Mouse (Mus musculus) forebrain, embryonic 11.5 days (tissue): ENCODE results near the gene Map7d1. TPM values are rescaled to one million over a fixed set of nuclear protein-coding genes. Genes with fewer than 3 reads are reported as not detected.
"Not testable (repeated sequence)": the region's sequence is repeated elsewhere in the genome, so short reads cannot be mapped to it uniquely, and the experiment has no call there.

Experiments
- ATAC-seq: fragments of 200-750 bp; cut with Nextera tagmentation; replicated peaks from 2 replicates; pipeline ENCODE4 v1.8.0; 2017; ENCODE audit warnings: moderate TSS enrichment; ENCODE audit not compliant: low FRiP score
- DNase-seq: peaks from one replicate; pipeline ENCODE4 v3.0.0-alpha.2; 2017; ENCODE audit warnings: low spot score
- H3K27ac ChIP-seq: fragments of 300-500 bp; sonication (generic); 2 replicates; pipeline ENCODE4 v1.5.1; 2014; ENCODE audit warnings: low read depth, low read length
- H3K27me3 ChIP-seq: fragments of 300-500 bp; sonication (generic); 2 replicates; pipeline ENCODE4 v1.6.1; 2014; ENCODE audit warnings: mild to moderate bottlenecking, low read length, mixed read lengths; ENCODE audit not compliant: control insufficient read depth, insufficient read depth
- H3K36me3 ChIP-seq: fragments of 300-500 bp; sonication (generic); 2 replicates; pipeline ENCODE4 v1.6.1; 2014; ENCODE audit warnings: mild to moderate bottlenecking, low read length, moderate library complexity, mixed read lengths; ENCODE audit not compliant: control insufficient read depth, insufficient read depth
- H3K4me1 ChIP-seq: fragments of 300-500 bp; sonication (generic); replicated peaks from 2 replicates; pipeline ENCODE4 v1.6.1; 2014; ENCODE audit warnings: low read length, mixed read lengths; ENCODE audit not compliant: control insufficient read depth, insufficient read depth
- H3K4me2 ChIP-seq: fragments of 300-500 bp; sonication (generic); 2 replicates; pipeline ENCODE4 v1.6.1; 2014; ENCODE audit warnings: low read depth, mild to moderate bottlenecking, low read length, moderate library complexity, mixed read lengths; ENCODE audit not compliant: severe bottlenecking
- H3K4me3 ChIP-seq: fragments of 300-500 bp; sonication (generic); 2 replicates; pipeline ENCODE4 v1.5.1; 2014; ENCODE audit warnings: low read depth, low read length
- H3K9ac ChIP-seq: fragments of 300-500 bp; sonication (generic); 2 replicates; pipeline ENCODE4 v1.6.1; 2014; ENCODE audit warnings: low read length
- H3K9me3 ChIP-seq: fragments of 300-500 bp; sonication (generic); 2 replicates; pipeline ENCODE4 v1.6.1; 2016; ENCODE audit warnings: low read length, mixed read lengths; ENCODE audit not compliant: control insufficient read depth
- WGBS: fragments of 180-500 bp; shearing (Covaris S2); extraction: QIAGEN DNeasy Blood & Tissue Kit; methylation state at CpG from one replicate; pipeline ENCODE4 v1.1.7; 2014; 5-methylcytosine and 5-hydroxymethylcytosine counted together
- polyA plus RNA-seq: library from polyadenylated mRNA; unstranded; fragments of >200 nt; fragmentation: Nextera tagmentation; extraction: Ambion mirVana; gene quantifications from 2 replicates; pipeline ENCODE4 v1.2.1, GENCODE M21; 2014

The Map7d1 gene
- polyA plus RNA-seq, 1 experiment from 2014 or later: 80.6 TPM

DNA sequence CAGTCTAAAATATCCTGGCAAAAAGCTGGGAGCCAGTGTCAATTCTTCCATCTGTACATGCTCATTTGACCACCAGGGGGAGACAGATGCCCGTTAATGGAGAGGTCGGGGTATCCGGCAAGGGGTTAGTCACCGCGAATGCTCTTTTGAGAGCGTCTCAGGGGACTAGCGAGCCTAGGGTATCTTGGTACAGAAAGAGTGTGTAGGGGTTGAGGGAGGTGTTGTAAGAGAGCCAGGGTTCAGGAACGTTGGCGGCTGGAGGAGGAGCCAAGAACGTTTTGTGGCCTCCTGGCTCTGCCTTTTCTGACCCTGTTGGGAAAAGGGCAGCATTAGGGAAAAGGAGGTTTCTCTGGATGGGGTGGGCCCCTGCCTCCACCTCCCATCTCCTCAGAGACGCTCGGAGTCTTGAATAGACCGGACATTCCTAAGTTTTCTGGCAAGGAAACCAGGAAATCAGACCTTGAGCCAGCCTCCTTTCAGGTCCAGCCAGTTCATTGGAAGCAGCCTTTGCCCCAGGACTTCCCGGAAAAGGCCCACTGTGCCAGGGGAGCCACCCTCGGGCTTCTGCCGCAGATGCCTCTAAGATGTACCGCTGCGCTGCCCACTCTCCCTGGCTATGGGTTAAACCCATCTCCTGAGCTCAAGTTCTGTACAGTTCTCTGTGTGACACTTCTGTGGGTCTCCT, 28.9 kb downstream of the Map7d1 start:
- H3K36me3 ChIP-seq: peaks cover 14% of the 10 kb centered on the region
- H3K4me3 ChIP-seq: no peak overlapping the region
- peak; percentile 88 for DNase-seq
- 0 out of 2 replicates have a peak, but pooled peaks cover 4% of the 10 kb centered on the region for H3K4me1 ChIP-seq
- peak; percentile 79 for ATAC-seq
- no peak overlapping the region; the same call in 1 of the 2 replicates for H3K27ac ChIP-seq
- 10% methylated on average over 18 of the region's 18 CpGs for WGBS
- H3K27me3 ChIP-seq: no peaks in the 10 kb centered on the region
- peak overlapping the region; percentile 36; the same call in 1 of the 2 replicates for H3K4me2 ChIP-seq
- no peaks in the 10 kb centered on the region for H3K9me3 ChIP-seq
- H3K9ac ChIP-seq: 0 out of 2 replicates have a peak overlapping the region, but pooled peaks have one; percentile 16

DNA sequence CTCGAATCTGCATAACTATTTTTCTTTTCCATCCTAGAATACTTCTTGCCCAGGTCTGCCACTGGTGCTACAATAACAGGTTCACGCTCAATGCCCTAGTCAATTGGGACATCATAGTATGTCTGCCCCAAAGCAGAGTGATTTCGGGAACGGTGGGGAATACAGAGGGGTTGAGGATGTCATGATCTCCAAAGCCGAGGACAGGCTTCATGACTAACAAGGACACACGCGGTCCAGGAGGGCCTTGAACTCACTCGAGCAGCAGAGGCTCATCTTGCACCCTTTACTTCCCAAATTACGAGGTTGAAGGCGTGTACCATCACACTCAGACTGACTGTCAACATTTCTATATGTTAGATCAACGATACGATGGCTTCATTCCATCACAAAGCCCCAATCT, 29.5 kb downstream of the Map7d1 start:
- DNase-seq: peak; percentile 46
- no peaks in the 10 kb centered on the region for H3K27me3 ChIP-seq
- H3K36me3 ChIP-seq: peaks cover 9% of the 10 kb centered on the region
- H3K4me2 ChIP-seq: no peak overlapping the region
- ATAC-seq: 0 out of 2 replicates have a peak, but pooled peaks have one; percentile 14
- H3K4me3 ChIP-seq: no peak overlapping the region
- H3K9ac ChIP-seq: no peak overlapping the region
- 0 out of 2 replicates have a peak, but pooled peaks cover 4% of the 10 kb centered on the region for H3K4me1 ChIP-seq
- no peaks in the 10 kb centered on the region for H3K9me3 ChIP-seq
- H3K27ac ChIP-seq: no peak overlapping the region
- WGBS: 50% methylated on average over 12 of the region's 12 CpGs

DNA sequence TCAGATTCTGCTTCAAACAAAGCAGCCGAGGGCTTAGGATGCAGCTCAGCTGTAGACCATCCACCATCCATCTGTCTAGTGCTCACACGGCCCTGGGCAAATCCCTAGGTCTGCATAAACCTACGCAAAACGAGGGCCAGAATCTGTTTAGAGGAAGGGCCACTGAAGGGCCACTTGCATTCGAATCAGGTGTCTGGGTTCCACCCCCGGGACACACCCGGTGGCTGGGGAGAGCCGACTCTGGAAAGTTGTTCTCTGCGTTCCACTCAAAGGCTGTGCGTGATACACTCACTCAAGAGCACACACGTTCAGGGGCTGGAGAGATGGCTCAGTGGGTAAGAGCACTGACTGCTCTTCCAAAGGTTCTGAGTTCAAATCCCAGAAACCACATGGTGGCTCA, 33.5 kb downstream of the Map7d1 start:
- H3K4me3 ChIP-seq: no peak overlapping the region
- no peaks in the 10 kb centered on the region for H3K36me3 ChIP-seq
- no peaks in the 10 kb centered on the region for H3K27me3 ChIP-seq
- 0 out of 2 replicates have a peak, but pooled peaks cover 4% of the 10 kb centered on the region for H3K4me1 ChIP-seq
- DNase-seq (peak; percentile 46), ATAC-seq (no peak)
- no peak overlapping the region for H3K4me2 ChIP-seq
- no peak overlapping the region for H3K9ac ChIP-seq
- H3K9me3 ChIP-seq: no peaks in the 10 kb centered on the region
- 90% methylated on average over 11 of the region's 11 CpGs for WGBS
- H3K27ac ChIP-seq: no peak overlapping the region

GRCm38 (mm10) chr4:126220045-126220444, 36.1 kb downstream of the Map7d1 start:
- Histone ChIP-seq H3K36me3 (no peaks in the 10 kb centered on the region), H3K27ac (no peak overlapping the region), H3K4me2 (no peak overlapping the region), H3K9ac (no peak overlapping the region), H3K9me3 (no peaks in the 10 kb centered on the region), H3K4me3 (no peak overlapping the region), H3K27me3 (no peaks in the 10 kb centered on the region), H3K4me1 (no peaks in the 10 kb centered on the region)
- 91% methylated on average over 10 of the region's 10 CpGs for WGBS
- DNase-seq (no peak), ATAC-seq (no peak)

- H3K9me3 ChIP-seq, H3K27me3 ChIP-seq, H3K4me1 ChIP-seq, H3K4me2 ChIP-seq, H3K4me3 ChIP-seq, DNase-seq, H3K9ac ChIP-seq, H3K36me3 ChIP-seq, ATAC-seq, H3K27ac ChIP-seq: not testable (repeated sequence)
- WGBS: 65% methylated on average over 3 of the region's 3 CpGs
These were observed 36.6 kb downstream of the Map7d1 start for GRCm38 (mm10) chr4:126219540-126219939.

GRCm38 (mm10) chr4:126217771-126218170, 38.4 kb downstream of the Map7d1 start:
- Histone ChIP-seq H3K4me1 (no peaks in the 10 kb centered on the region), H3K27me3 (no peaks in the 10 kb centered on the region), H3K36me3 (no peaks in the 10 kb centered on the region), H3K9me3 (no peaks in the 10 kb centered on the region), H3K27ac (no peak overlapping the region), H3K4me3 (no peak overlapping the region), H3K4me2 (no peak overlapping the region), H3K9ac (no peak overlapping the region)
- WGBS: 91% methylated on average over 6 of the region's 6 CpGs
- ATAC-seq (no peak), DNase-seq (no peak)

DNA sequence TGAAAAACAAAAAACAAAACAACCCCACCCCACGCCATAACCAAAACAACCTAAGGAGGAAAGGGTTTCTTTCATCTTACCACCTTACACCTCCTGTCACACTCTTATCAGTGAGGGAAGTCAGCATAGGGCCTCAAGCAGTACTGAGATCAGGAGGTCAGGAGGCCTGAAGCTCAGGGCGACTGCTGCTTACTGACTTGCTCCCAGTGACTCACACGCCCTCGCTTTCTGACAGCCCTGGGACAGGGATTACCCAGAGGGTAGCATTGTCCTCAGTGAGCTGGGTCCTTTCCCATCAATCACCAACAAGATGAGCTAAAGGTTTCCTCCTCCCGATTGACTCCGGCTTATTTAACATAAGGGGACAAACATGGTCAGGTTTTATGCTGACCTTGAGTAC, 49.1 kb downstream of the Map7d1 start:
- Histone ChIP-seq H3K4me3 (no peak overlapping the region), H3K36me3 (no peaks in the 10 kb centered on the region), H3K27me3 (no peaks in the 10 kb centered on the region), H3K9me3 (no peaks in the 10 kb centered on the region), H3K4me1 (peaks cover 3% of the 10 kb centered on the region; the same call in 1 of the 2 replicates), H3K9ac (no peak overlapping the region), H3K27ac (no peak overlapping the region), H3K4me2 (no peak overlapping the region)
- DNase-seq: no peak
- no peak for ATAC-seq
- 61% methylated on average over 6 of the region's 6 CpGs for WGBS

GRCm38 (mm10) chr4:126205386-126205785, 50.8 kb downstream of the Map7d1 start:
- no peak overlapping the region for H3K9ac ChIP-seq
- H3K36me3 ChIP-seq: no peaks in the 10 kb centered on the region
- H3K4me3 ChIP-seq: no peak overlapping the region
- ATAC-seq (no peak), DNase-seq (no peak)
- H3K27me3 ChIP-seq: no peaks in the 10 kb centered on the region
- peaks cover 6% of the 10 kb centered on the region; the same call in 1 of the 2 replicates for H3K4me1 ChIP-seq
- no peak overlapping the region for H3K4me2 ChIP-seq
- H3K9me3 ChIP-seq: no peaks in the 10 kb centered on the region
- H3K27ac ChIP-seq: no peak overlapping the region
- WGBS: 84% methylated on average over 1 of the region's 1 CpGs
